Mouse (Mus musculus): ENCODE measurements at regions not wholly inside any gene's neighbourhood (a gene's known extent, or its start where the extent isn't known, plus 50 kb on each side); places are given as distances from the start of the nearest gene placed in this dataset.

DNA sequence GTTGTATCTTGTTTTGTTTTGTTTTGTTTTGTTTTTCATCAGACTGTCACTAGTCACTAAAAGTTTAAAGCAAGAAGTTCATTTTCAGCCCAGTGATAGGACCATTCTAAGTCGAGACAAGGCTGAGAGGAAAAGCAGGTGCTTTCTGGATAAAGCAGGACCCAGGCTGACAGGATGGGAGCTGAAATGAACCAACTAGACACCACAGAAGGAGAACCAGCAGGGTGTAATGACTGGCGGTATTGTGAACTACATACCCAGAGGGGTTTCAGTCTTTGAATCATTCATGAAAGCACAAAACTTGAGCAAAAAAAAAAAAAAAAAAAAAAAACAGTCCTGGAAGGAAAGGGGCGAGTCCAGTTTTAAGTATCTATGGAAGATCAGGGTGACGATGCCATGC lies 75.9 kb upstream of the Tenm4 start:
- no peak for DNase-seq (ENCODE audit: low spot score)

GRCm38 (mm10) chr7:96095752-96096151 lies 75.3 kb upstream of the Tenm4 start:
- DNase-seq (ENCODE audit: low spot score): no peak

- no peak for DNase-seq (ENCODE audit: low spot score)
Measured at GRCm38 (mm10) chr7:96098686-96099376, 72.2 kb upstream of the Tenm4 start.

DNA sequence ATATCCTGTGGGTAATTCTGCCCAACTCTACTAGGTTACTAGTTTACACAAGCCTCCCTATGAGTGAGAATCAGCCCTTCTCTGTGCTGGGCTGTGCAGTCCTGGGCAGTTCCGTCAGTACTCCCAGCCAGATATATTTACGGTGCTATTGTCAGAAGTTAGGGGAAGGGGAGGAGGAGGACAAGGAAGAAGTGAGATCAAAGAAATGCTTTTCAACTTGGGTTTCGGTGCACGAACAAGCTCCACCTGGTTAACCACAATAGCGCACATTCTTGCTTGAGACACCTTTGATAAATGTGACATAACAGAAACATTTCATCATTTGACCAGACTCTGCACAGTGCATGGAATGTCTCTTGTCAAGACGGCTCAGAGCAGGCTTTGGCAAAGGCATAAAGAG lies 68.3 kb upstream of the Tenm4 start:
- DNase-seq (ENCODE audit: low spot score): no peak

DNA sequence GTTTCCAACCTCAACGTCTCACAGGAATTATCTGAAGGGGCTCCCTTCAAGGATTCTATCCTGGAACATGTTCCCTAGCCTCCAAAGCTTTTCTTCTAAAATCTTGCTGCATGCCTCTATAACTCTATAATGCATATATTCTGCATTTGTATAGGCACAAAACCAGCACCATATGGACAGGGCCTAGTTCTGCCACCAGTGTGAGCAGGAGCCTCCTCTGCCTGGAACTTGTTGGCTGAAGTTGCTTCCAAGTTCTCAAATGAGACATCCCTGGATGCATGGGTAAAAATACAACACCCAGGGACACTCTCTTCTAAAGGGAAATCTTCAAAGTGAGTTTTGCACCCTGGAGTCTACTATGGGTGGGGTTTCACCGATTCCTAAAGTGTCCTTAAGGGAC lies 62.3 kb upstream of the Tenm4 start:
- DNase-seq (ENCODE audit: low spot score): no peak

GRCm38 (mm10) chr7:96120142-96120541 lies 50.9 kb upstream of the Tenm4 start:
- DNase-seq (ENCODE audit: low spot score): no peak

All from urinary bladder, postnatal 14 days (tissue).